Mouse (Mus musculus) T-helper 17 cell (primary cell): ENCODE results near the gene Trim39.
"Not testable (repeated sequence)": the region's sequence is repeated elsewhere in the genome, so short reads cannot be mapped to it uniquely, and the experiment has no call there.

ENCODE experiments used
- in situ Hi-C, 2 experiments: fragments of 300-600 bp; cut with MboI, MseI; formaldehyde crosslinking; loops; 1 replicate in 1 of 2; 2 replicates in 1 of 2; pipeline ENCODE4 v1.15.1; 2025; ENCODE audit warnings: high pct_unique_total_duplicates in 2 of 2

Gene Trim39

DNA sequence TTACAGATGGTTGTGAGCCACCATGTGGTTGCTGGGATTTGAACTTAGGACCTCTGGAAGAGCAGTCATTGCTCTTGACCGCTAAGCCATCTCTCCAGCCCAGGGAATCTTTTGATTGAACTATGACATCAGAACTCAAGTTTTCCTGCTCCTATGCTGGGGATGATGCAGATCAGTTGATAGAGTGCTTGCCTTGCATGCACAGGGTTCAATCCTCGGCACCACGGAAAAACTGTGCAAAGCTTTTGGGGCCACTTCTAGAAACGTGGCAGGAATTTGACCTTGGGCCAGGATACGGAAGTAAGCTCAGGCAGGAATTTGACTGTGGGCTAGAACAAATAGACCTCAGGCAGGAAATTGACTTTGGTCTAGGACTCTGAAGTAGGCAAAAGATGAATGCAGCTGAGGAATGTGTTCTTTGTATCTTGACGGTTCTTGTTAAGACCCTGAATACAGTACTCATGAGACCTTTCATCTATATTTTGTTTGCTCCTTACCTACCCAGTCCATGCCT, 18.9 kb downstream of the Trim39 start:
- in situ Hi-C loops = loop anchor here in 1 of 2 experiments (25.0 kb wide), 1 partner anchor 1666 kb away; the partner anchor contains the start of genes Ager, Gpsm3 and Pbx2

DNA sequence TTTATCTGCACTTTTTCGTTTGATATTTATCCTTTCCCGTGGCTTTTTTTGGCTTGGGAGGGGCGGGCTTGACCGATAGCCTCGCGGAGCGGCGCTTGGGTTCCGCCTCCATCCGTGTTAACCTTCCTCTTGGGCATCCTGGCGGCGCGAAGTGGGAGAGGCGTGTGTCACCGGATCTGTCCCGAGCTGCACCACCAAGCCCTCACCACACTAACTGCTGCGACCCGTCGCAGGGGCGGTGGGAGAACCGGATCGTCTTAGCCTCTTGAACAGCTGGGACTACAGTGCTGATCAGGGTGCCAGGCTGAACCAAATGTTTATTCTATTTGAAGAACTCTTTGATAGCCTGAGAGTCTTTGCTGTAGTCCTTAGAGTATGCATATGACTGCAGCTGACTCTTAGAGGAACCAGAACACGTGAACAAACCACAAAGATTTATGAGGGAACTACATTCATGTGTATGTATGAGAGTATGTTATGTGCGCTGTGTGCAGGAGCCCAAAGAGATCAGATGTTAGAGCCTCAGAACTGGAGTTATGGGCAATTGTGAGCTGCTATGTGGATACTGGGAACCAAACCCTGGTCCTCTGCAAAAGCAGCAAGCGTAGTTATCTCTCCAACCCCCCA, 19.7 kb downstream of the Trim39 start:
- in situ Hi-C loops = loop anchor here in 1 of 2 experiments (25.0 kb wide), 1 partner anchor 1665 kb away; the partner anchor contains the start of genes Ager, Gpsm3 and Pbx2

- in situ Hi-C loops = no loop called here
Measured at GRCm38 (mm10) chr17:36248886-36249285, 23.2 kb downstream of the Trim39 start.

DNA sequence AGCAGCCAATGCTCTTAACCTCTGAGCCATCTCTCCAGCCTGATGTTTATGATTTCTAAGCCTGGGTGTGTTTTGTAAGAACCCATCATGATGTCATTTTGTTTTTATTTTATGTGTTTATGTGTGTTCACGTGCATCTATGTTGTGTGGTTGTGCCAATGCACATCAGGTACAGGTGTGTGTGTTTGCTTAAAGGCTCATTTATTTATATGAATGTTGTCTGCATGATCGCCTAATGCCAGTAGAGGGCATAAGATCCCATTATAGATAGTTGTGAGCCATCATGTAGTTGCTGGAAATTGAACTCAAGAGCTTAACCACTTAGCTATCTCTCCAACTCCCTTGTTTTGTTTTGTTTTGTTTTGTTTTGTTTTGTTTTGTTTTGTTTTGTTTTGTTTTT, 26.3 kb downstream of the Trim39 start:
- in situ Hi-C loops = no loop called here

- in situ Hi-C loops = no loop called here
Measured at GRCm38 (mm10) chr17:36244031-36244430, 28.0 kb downstream of the Trim39 start.

DNA sequence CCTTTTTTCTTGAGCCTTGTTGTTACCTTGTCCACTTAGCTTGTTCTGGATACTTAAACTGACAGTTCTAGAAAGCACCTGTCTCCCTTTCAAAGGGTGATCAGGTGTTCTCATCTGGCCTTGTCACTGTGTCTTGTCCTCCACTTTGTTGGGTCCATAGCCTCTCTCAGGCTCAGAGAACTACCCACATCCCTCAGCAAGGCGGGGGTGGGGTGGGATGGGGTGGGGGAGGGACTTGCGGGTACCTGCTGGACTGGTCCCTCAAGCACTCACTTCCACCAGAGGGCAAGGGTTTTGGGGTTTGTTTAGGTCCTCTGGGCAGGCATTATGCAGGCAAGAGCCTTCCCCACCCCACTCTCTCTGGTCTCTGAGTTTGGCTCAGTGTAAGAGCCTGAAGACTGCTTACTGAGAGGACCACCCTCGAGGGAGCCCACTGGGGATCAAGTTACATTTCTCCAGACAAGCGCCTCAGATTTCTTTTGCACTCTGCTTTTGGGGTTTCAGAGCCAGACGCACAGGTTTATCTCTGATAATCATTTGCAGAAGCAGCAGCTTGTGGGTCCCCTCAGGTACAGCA, 31.3 kb downstream of the Trim39 start:
- in situ Hi-C loops = no loop called here

- in situ Hi-C loops = no loop called here
Measured at GRCm38 (mm10) chr17:36237321-36237921, 34.6 kb downstream of the Trim39 start.

DNA sequence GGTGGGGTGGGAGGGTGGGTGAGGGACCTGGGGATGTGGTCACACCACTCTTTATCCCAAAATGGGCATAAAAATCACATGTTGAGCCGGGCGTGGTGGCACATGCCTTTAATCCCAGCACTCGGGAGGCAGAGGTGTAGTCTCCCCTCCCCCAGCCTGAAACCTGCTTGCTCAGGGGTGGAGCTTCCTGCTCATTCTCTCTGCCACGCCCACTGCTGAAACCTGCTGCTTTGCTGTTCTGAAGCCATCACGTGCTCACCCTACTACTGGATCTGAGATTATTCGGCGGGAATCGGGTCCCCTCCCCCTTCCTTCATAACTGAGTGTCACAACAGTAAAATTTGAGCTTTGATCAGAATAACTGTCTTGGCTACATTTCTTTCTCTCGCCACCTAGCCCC, 36.7 kb downstream of the Trim39 start:
- in situ Hi-C loops = not testable (repeated sequence)

DNA sequence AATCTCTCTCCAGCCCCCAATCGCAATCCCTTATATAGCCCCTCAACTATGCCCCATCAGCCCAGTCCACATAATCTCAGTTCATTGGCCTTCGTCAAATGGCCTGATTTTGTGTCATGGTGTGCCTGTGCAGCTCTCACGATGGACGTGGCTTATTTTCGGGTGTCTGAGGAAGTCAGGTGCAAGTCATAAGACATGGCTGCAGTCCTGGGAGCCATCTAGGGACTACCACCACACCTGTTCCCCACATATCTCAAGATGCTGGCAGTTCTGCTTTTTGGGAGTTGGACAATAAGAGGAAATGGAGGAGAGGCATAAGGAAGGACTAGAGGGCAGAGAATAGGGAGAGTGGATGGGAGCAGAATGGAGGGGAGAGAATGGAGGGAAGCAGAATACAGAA, 38.5 kb downstream of the Trim39 start:
- in situ Hi-C loops = no loop called here

GRCm38 (mm10) chr17:36231318-36231717, 40.7 kb downstream of the Trim39 start:
- in situ Hi-C loops = no loop called here

- in situ Hi-C loops = no loop called here
Measured at GRCm38 (mm10) chr17:36229046-36229445, 43.0 kb downstream of the Trim39 start.

- in situ Hi-C loops = no loop called here
Measured at GRCm38 (mm10) chr17:36226921-36227320, 45.1 kb downstream of the Trim39 start.

- in situ Hi-C loops = no loop called here
Measured at GRCm38 (mm10) chr17:36225231-36225824, 46.7 kb downstream of the Trim39 start.

DNA sequence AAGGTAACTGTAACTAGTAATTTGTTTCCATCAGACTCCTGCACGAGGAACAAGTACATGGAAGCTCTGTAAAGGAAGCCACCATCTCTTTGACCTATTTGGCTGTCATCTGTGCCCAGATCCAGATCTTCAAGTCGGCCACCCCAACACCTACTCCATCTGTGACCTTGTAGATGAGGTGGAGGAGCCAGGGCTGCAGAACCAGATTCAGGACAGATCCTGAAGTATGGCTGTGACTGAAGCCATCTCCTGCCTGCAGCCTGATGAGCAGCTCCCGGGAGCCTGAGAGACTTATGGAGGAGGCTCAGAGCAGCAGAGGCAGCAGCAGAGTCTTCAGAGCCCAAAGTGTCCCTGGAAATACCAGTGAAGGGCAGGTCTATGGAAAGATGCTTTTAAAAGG, 47.6 kb downstream of the Trim39 start:
- in situ Hi-C loops = no loop called here

DNA sequence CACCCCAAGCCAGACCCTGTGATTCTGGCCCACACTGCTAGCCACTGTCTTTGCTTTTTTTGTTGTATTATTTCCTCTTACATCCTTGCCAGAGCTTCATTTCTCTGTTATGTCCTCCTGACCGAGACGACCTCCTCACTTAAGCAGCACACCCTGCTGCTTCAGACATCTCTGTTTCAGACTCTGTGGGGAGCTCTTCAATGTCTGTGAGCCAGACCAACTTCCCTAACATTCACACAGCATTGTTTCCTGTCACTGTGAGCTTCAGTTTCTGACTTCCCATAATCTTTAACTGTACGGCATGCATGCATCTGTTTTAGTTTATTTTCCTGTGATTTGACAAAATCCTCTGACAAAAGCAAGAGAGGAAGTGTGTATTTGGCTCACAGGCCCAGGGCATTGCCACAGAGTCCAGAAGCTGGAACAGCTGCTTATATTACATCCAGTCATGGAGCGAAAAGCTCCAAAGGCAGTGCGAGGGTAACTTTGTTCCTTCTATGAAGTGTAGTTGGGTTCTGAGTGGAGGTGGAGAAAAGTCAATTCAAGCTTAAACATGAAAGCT, 53.4 kb downstream of the Trim39 start:
- in situ Hi-C loops = no loop called here

GRCm38 (mm10) chr17:36215586-36215985, 56.5 kb downstream of the Trim39 start:
- in situ Hi-C loops = no loop called here
